Mouse (Mus musculus) heart, adult 2 months (tissue): Measurements from ENCODE around the gene Hjurp. TPM values are rescaled to one million over a fixed set of nuclear protein-coding genes. Genes with fewer than 3 reads are reported as not detected.

Experiments used
- DNase-seq, 2 experiments: peaks; one replicate each; pipeline ENCODE4 v3.0.0; 2021
- H3K27ac ChIP-seq: fragments of 200-600 bp; 2 replicates; pipeline ENCODE4 v1.8.1; 2022
- H3K27me3 ChIP-seq: fragments of 200-500 bp; 2 replicates; pipeline ENCODE4 v1.6.1; 2012; ENCODE audit warnings: mild to moderate bottlenecking, low read length, inconsistent platforms, mixed read lengths; ENCODE audit not compliant: control insufficient read depth, insufficient read depth
- H3K36me3 ChIP-seq: fragments of 200-500 bp; 2 replicates; pipeline ENCODE4 v1.6.1; 2012; ENCODE audit warnings: low read length, inconsistent platforms; ENCODE audit not compliant: control insufficient read depth, insufficient read depth
- H3K4me1 ChIP-seq: fragments of 200-500 bp; 2 replicates; pipeline ENCODE4 v1.6.1; 2011; ENCODE audit warnings: low read length; ENCODE audit not compliant: control insufficient read depth, insufficient read depth
- H3K4me3 ChIP-seq: fragments of 200-600 bp; 2 replicates; pipeline ENCODE4 v1.8.1; 2022
- H3K79me2 ChIP-seq: fragments of 200-500 bp; replicated peaks from 2 replicates; pipeline ENCODE4 v1.6.1; 2012; ENCODE audit warnings: mild to moderate bottlenecking, inconsistent platforms, low read length, moderate library complexity, mixed read lengths; ENCODE audit not compliant: control insufficient read depth, insufficient read depth
- H3K9ac ChIP-seq: fragments of 200-500 bp; 2 replicates; pipeline ENCODE4 v1.6.1; 2012; ENCODE audit warnings: low read depth, mild to moderate bottlenecking, control low read depth, inconsistent platforms, low read length, mixed read lengths
- CTCF ChIP-seq: fragments of 200-600 bp; IDR thresholded peaks from 2 replicates; pipeline ENCODE4 v1.8.1; 2022; ENCODE audit warnings: antibody characterized with exemption, mild to moderate bottlenecking, moderate library complexity
- EP300 ChIP-seq: fragments of 200-500 bp; IDR thresholded peaks from 2 replicates; pipeline ENCODE4 v1.6.1; 2011; ENCODE audit warnings: low read depth, low read length, control low read depth; ENCODE audit not compliant: insufficient read depth
- POLR2A ChIP-seq: fragments of 200-500 bp; IDR thresholded peaks from 2 replicates; pipeline ENCODE4 v1.6.1; 2011; ENCODE audit warnings: mild to moderate bottlenecking, low read depth, low read length, control low read depth; ENCODE audit not compliant: insufficient read depth
- WGBS: fragments of 180-500 bp; shearing (Covaris S2); methylation state at CpG from one replicate; pipeline ENCODE4 v1.1.7; 2018; 5-methylcytosine and 5-hydroxymethylcytosine counted together
- intact Hi-C: fragments of 180-260 bp; cut with DNase I; formaldehyde crosslinking; loops from one replicate; pipeline ENCODE4 v1.15.1; 2025
- polyA plus RNA-seq: library from polyadenylated mRNA; depleted of rRNA; stranded (reverse); fragments of >200 nt; gene quantifications from 2 replicates; pipeline ENCODE4 v1.2.3, GENCODE M21; 2012
- total RNA-seq, 2 experiments: library from RNA; stranded (reverse); gene quantifications; 2 replicates each; pipeline ENCODE4 v1.2.3; 2021

Hjurp gene
- total and polyA plus RNA-seq, 3 experiments = 8.7 to 23.9 (median 11.5) TPM

DNA sequence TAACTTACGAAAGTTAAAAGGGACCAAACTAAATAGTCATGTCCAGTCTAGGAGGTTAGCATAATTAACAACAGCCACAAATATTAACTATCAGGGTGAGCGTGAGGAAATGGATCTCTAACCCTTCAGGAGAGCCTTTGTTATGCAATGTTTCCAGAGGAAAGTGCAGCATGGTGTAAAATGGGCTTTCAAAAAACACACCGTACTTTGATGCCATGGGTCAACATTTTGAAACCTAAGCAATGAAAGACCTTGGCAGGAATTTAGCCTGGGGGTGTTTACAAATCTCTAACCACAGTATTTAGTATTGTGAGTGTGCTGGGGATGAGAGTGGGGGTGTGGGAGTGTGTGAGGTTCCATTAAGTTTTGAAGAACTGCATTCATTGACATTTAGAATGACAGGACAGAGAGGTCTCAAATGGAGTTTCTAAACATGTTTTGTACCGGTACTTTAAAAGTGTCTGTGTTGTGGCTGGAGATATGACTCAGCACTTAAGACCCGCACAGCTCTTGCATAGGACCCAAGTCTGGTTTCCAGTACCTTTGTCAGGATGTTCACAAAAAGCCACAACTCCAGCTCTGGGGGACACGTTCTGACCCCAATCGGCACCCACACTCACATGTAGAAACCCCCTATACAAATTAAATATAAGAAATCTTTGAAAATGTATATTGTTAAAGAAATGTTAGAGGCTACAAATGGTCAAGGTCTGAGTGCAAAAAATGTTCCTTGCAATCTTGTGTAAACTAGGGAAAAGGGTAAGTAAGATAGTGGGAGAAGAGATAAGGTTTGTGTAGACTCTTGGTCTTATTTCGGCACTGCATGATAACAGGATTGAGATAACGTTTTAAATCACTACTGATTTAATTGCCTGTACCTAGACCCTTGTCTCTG, 1.9 kb upstream of the Hjurp start:
- peaks cover 2% of the 10 kb centered on the region for H3K79me2 ChIP-seq
- WGBS = 46% methylated on average over 9 of the region's 9 CpGs
- H3K27ac ChIP-seq = no peak overlapping the region
- no peak for DNase-seq
- no peaks in the 10 kb centered on the region for H3K27me3 ChIP-seq
- TF ChIP-seq CTCF (no peak), EP300 (no peak), POLR2A (no peak)
- peaks cover 7% of the 10 kb centered on the region; the same call in 1 of the 2 replicates for H3K36me3 ChIP-seq
- no peak overlapping the region for H3K9ac ChIP-seq
- intact Hi-C loops = loop anchor here (10.0 kb wide), 1 partner anchor 275 kb away; the partner anchor contains the start of gene Usp40
- no peak overlapping the region for H3K4me3 ChIP-seq
- peaks cover 7% of the 10 kb centered on the region for H3K4me1 ChIP-seq

DNA sequence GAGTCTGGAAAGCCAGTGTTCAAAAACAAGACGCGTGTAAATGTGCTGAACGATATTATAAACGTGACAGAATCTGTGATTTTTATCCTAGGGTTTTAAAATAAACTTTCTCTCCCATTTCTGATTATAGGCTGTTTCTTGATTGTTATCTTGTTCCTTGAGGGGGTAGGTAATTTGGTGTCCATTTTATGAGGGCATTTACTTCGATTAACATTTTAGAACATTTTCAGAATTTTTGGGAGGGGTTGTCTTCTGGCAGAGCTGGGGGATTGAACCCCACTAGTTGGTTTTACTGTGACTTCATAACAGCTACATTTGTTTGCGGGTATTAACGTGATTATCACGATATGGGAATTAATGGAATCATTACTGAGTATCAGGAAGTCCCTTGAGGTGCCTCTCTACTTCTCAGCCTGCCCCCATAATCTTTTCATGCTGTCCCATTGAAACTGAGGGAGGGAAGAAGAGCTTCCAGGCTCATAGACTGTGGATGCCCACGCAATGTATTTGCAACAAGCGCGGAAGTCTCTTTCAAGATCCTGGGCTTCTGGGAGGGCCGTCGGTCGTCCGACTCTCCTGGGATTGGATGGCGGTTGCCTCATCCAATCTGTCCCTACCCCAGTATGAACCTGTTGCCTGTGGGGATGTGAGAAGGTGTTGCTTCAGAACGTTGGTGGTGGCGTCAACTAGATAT, 532 bp upstream of the Hjurp start:
- Histone ChIP-seq H3K9ac (no peak overlapping the region), H3K79me2 (peaks cover 2% of the 10 kb centered on the region), H3K27me3 (no peaks in the 10 kb centered on the region), H3K36me3 (peaks cover 7% of the 10 kb centered on the region), H3K27ac (peak overlapping the region; percentile 48), H3K4me3 (peak overlapping the region; percentile 57), H3K4me1 (peaks cover 7% of the 10 kb centered on the region)
- TF ChIP-seq EP300 (no peak), CTCF (no peak), POLR2A (no peak)
- 62% methylated on average over 18 of the region's 18 CpGs for WGBS
- peak; percentile 32 to 41 for DNase-seq
- intact Hi-C loops = no loop called here

DNA sequence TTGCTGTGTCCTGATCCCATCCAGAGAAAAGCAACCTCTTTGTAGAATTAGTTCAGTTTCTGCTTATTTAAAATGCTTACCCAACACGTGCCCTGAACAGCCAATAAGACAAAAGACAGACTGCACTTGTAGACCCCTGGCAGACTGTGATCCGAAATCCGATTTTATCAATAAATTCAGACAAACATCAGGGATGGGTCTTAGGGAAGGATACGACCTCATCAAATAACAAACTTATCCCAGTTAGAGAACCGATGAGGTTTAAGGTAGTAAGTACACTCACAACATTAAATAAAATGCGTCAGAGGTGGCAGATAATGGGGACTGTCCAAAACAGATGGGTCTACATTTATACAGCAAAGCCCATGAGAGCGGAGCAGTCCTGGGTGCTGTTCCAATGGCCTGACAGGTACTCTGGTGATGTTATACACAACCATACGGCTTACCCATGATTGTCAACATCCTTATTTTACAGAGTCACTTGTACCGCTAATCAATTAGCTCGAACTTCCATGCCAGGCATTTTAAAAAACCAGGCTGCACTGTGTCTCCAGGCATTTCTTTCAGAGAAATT, 822 bp downstream of the Hjurp start:
- intact Hi-C loops = loop anchor here (1.0 kb wide), 1 partner anchor 12 kb away; no protein-coding TSS in a partner anchor

DNA sequence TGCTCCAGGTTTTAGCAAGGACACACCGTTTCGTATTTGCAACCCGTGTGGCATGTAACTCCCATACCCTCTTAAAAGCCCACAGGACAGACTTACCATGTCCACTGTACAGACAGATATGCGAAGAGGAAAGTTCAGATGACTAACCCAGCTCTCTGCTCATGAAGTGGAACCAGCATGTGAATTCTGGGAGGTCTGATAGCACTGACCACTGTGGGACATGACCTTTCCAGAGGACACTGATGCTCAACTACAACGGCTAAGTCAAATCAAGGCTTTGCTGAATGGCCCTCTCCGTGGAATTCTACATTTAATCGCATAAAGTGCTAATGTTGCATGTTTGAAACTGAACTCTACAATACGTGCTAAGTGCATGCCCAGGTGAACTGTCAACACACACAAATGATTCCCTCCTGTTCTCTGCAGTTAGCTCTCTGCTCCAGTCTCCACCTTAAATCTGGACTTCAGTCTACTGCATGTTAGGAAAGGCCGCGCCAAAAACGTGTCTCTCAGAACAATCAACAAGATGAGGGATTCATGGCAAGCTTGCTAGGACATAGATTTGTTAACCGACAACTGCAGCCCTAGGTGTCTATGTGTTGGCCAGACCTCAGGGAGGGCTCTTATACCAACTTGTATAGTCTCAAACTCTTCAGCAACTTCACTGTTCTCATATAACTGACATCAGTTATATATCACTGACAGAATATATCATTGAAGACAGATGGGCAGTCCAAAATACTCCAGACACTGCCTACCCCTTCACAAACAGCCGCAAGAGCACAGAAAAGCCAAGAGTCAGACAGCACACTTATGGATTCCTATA, 1.5 kb downstream of the Hjurp start:
- no peak overlapping the region for H3K27ac ChIP-seq
- intact Hi-C loops = loop anchor here (1.0 kb wide), 1 partner anchor 12 kb away; no protein-coding TSS in a partner anchor
- peak; percentile 26 to 34 for DNase-seq
- H3K79me2 ChIP-seq = peaks cover 2% of the 10 kb centered on the region
- TF ChIP-seq EP300 = no peak
- no peak for TF ChIP-seq POLR2A
- no peak for TF ChIP-seq CTCF
- peak overlapping the region; percentile 10; the same call in 1 of the 2 replicates for H3K9ac ChIP-seq
- 56% methylated on average over 13 of the region's 13 CpGs for WGBS
- peaks cover 7% of the 10 kb centered on the region for H3K4me1 ChIP-seq
- peaks cover 7% of the 10 kb centered on the region for H3K36me3 ChIP-seq
- H3K4me3 ChIP-seq = no peak overlapping the region; the same call in 1 of the 2 replicates
- H3K27me3 ChIP-seq = no peaks in the 10 kb centered on the region

More for the DNA sequence above, 822 bp downstream of the Hjurp start:
- no peak for TF ChIP-seq CTCF
- no peak for TF ChIP-seq EP300
- TF ChIP-seq POLR2A = no peak
- Histone ChIP-seq H3K27me3 (no peaks in the 10 kb centered on the region), H3K36me3 (peaks cover 7% of the 10 kb centered on the region), H3K4me1 (peaks cover 7% of the 10 kb centered on the region), H3K27ac (peak overlapping the region; percentile 48), H3K4me3 (peak overlapping the region; percentile 57), H3K9ac (peak overlapping the region; percentile 63), H3K79me2 (peaks cover 2% of the 10 kb centered on the region)
- DNase-seq = no peak
- 14% methylated on average over 10 of the region's 10 CpGs for WGBS

DNA sequence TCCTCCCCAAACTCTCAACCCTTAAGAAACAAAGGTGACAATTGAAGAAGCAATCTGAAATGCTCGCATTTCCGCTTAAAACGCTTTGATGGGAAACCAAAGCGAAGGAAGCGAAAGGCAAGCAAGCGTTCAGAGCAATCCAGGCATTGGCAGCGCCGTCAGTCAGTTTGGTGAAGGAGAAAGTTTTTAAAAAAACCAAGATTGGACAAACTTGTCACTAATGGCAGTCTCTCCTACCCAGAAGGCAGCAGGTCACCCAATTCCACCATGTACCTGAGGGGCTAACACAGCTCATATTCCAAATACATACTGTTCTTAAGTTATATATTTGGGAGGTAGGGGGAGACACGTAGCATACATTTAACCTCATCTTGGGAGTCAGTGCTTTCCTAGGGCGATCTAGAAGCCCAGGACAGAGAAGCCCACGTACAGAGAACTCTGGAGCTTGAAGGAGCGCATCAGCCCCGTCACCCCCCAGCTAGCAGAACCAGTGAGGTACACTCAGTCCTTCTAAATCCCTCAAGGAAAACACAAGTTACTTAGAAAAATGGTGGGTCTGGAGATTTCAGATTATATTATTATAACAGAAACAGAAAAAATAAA, 2.3 kb downstream of the Hjurp start:
- no peak for TF ChIP-seq CTCF
- no peak for TF ChIP-seq POLR2A
- TF ChIP-seq EP300 = no peak
- DNase-seq = no peak
- WGBS = 68% methylated on average over 13 of the region's 13 CpGs
- Histone ChIP-seq H3K27ac (no peak overlapping the region), H3K36me3 (peaks cover 7% of the 10 kb centered on the region), H3K27me3 (no peaks in the 10 kb centered on the region), H3K4me1 (peaks cover 7% of the 10 kb centered on the region), H3K4me3 (no peak overlapping the region), H3K9ac (no peak overlapping the region), H3K79me2 (peaks cover 2% of the 10 kb centered on the region)
- intact Hi-C loops = no loop called here
